In the genomic region with DNA sequence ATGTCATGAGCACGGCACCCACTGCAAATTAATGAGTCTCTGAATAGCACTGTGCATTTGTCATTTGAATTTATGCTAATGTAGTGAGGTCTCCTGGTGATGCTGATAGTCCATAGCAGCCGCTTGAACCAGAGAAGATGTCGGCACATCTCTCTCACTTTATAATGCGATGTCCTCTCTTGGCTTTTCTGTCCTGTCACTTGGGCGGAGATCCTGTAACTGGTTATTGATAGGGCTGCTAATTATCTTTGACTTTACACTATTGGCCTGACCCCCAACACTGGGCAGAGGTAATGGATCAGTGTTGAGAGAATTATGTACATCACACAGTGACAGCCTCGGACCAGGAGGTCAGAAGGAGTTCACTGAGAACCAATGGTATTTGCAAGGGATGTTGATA, we compare ENCODE assay signal across 8 mouse cellular contexts.
DNase-seq lines count a peak whose midpoint lies in the region; ATAC-seq and TF ChIP-seq lines count a peak whose summit lies in the region.

No protein-coding gene starts in this region.

- H3K36me3 ChIP-seq in kidney, postnatal 0 days (ENCODE audit: insufficient read depth, low read length), result no peaks in the 10 kb centered on the region
- H3K36me3 ChIP-seq in kidney, adult 2 months (ENCODE audit: control insufficient read depth, insufficient read depth, low read length), result no peaks in the 10 kb centered on the region
- H3K36me3 ChIP-seq in embryonic facial prominence, embryonic 13.5 days, result no peaks in the 10 kb centered on the region
- no peaks in the 10 kb centered on the region for H3K36me3 ChIP-seq in hindbrain, embryonic 16.5 days (ENCODE audit: control insufficient read depth, insufficient read depth, low read length)
- no peaks in the 10 kb centered on the region for H3K36me3 ChIP-seq in myocyte (ENCODE audit: control insufficient read depth, insufficient read depth)

- no peak for ATAC-seq in kidney, postnatal 0 days (replicated peaks; ENCODE audit: low FRiP score, low read depth)
- ATAC-seq in embryonic facial prominence, embryonic 13.5 days (ENCODE audit: insufficient number of reproducible peaks, insufficient read depth, low FRiP score, low TSS enrichment, low read depth), result 0 out of 2 replicates have a peak, but pooled peaks have one; percentile 52
- peak; percentile 91 for ATAC-seq in hindbrain, embryonic 16.5 days

- no peak for DNase-seq in kidney, postnatal 0 days (ENCODE audit: low spot score)
- no peak for DNase-seq in kidney, adult 2 months
- DNase-seq in adrenal gland, postnatal 4 days (ENCODE audit: low spot score in 2 of 2), result no peak
- DNase-seq in kidney, postnatal 10 days, result no peak
- DNase-seq in ovary, adult 18-20 months (ENCODE audit: low spot score), result no peak

- no peak for TF ChIP-seq POLR2A in kidney, adult 2 months (IDR thresholded peaks at IDR 0.05; ENCODE audit: low read depth, low read length)
- no peak for TF ChIP-seq POLR2A in myocyte (IDR thresholded peaks at IDR 0.05; ENCODE audit: insufficient read length, low read depth)

- no peaks in the 10 kb centered on the region for H3K4me1 ChIP-seq in kidney, postnatal 0 days (replicated peaks; ENCODE audit: insufficient read depth, low read length)
- H3K4me1 ChIP-seq in kidney, adult 2 months (ENCODE audit: control insufficient read depth, insufficient read depth, low read length), result no peaks in the 10 kb centered on the region
- H3K4me1 ChIP-seq in embryonic facial prominence, embryonic 13.5 days, result peaks cover 7% of the 10 kb centered on the region; the same call in 1 of the 2 replicates
- peaks cover 7% of the 10 kb centered on the region; the same call in 1 of the 2 replicates for H3K4me1 ChIP-seq in hindbrain, embryonic 16.5 days (ENCODE audit: control insufficient read depth, insufficient read depth, low read depth, low read length)

- no peak overlapping the region for H3K4me3 ChIP-seq in kidney, postnatal 0 days (replicated peaks; ENCODE audit: low read depth, low read length)
- H3K4me3 ChIP-seq in kidney, adult 2 months (ENCODE audit: insufficient read depth, low read depth, low read length), result no peak overlapping the region
- H3K4me3 ChIP-seq in embryonic facial prominence, embryonic 13.5 days, result no peak overlapping the region
- peak overlapping the region; percentile 40 for H3K4me3 ChIP-seq in hindbrain, embryonic 16.5 days (ENCODE audit: low read length)
- H3K4me3 ChIP-seq in myocyte, result no peak overlapping the region

- no peaks in the 10 kb centered on the region for H3K79me2 ChIP-seq in myocyte (ENCODE audit: control insufficient read depth, insufficient read depth)

- no peak for TF ChIP-seq CTCF in kidney, postnatal 0 days (IDR thresholded peaks at IDR 0.05; ENCODE audit: low read depth)
- TF ChIP-seq CTCF in kidney, adult 2 months (conservative IDR thresholded peaks at IDR 0.05; ENCODE audit: insufficient read depth, insufficient read length, low read depth, low read length), result no peak

- no peaks in the 10 kb centered on the region for H3K27me3 ChIP-seq in kidney, postnatal 0 days (ENCODE audit: insufficient read depth, low read length)
- H3K27me3 ChIP-seq in kidney, adult 2 months (replicated peaks; ENCODE audit: control insufficient read depth, insufficient read depth, low read length), result no peaks in the 10 kb centered on the region; the same call in 1 of the 2 replicates
- H3K27me3 ChIP-seq in embryonic facial prominence, embryonic 13.5 days, result no peaks in the 10 kb centered on the region
- H3K27me3 ChIP-seq in hindbrain, embryonic 16.5 days (replicated peaks; ENCODE audit: control insufficient read depth, insufficient read depth, low read length), result no peaks in the 10 kb centered on the region
- peaks cover 7% of the 10 kb centered on the region for H3K27me3 ChIP-seq in myocyte (ENCODE audit: control insufficient read depth, insufficient read depth, insufficient read length)

- no peak overlapping the region for H3ac ChIP-seq in myocyte (ENCODE audit: control insufficient read depth, insufficient read length)

- peak overlapping the region; percentile 39 for H3K4me2 ChIP-seq in kidney, postnatal 0 days (ENCODE audit: low read length)
- peak overlapping the region; percentile 44 for H3K4me2 ChIP-seq in embryonic facial prominence, embryonic 13.5 days
- H3K4me2 ChIP-seq in hindbrain, embryonic 16.5 days (ENCODE audit: low read length), result peak overlapping the region; percentile 69
- H3K4me2 ChIP-seq in myocyte (ENCODE audit: low read depth), result peak overlapping the region; percentile 57

- WGBS in kidney, postnatal 0 days, result 51% methylated on average over 6 of the region's 6 CpGs
- WGBS in kidney, adult 2 months, result 55% methylated on average over 6 of the region's 6 CpGs
- WGBS in embryonic facial prominence, embryonic 13.5 days, result 60% methylated on average over 6 of the region's 6 CpGs
- WGBS in hindbrain, embryonic 16.5 days, result 19% methylated on average over 6 of the region's 6 CpGs

- H3K27ac ChIP-seq in kidney, postnatal 0 days, result no peak overlapping the region
- H3K27ac ChIP-seq in kidney, adult 2 months (ENCODE audit: insufficient read depth, low read depth, low read length), result no peak overlapping the region
- no peak overlapping the region; the same call in 1 of the 2 replicates for H3K27ac ChIP-seq in embryonic facial prominence, embryonic 13.5 days
- peak overlapping the region; percentile 51; the same call in 1 of the 2 replicates for H3K27ac ChIP-seq in hindbrain, embryonic 16.5 days (ENCODE audit: low read depth, low read length)

- no peaks in the 10 kb centered on the region for H3K9me3 ChIP-seq in kidney, postnatal 0 days (replicated peaks; ENCODE audit: low read length)
- H3K9me3 ChIP-seq in embryonic facial prominence, embryonic 13.5 days, result no peaks in the 10 kb centered on the region
- H3K9me3 ChIP-seq in hindbrain, embryonic 16.5 days (ENCODE audit: control insufficient read depth, low read length), result no peaks in the 10 kb centered on the region

- H3K9ac ChIP-seq in kidney, postnatal 0 days (ENCODE audit: low read depth, low read length), result no peak overlapping the region
- no peak overlapping the region for H3K9ac ChIP-seq in embryonic facial prominence, embryonic 13.5 days
- H3K9ac ChIP-seq in hindbrain, embryonic 16.5 days (ENCODE audit: low read depth, low read length), result peak overlapping the region; percentile 44

TF ChIP-seq in myocyte, 11 proteins besides CTCF, POLR2A, EP300 and RAD21:
- no peak for TF ChIP-seq MYOG (IDR thresholded peaks at IDR 0.05; ENCODE audit: control insufficient read depth in 1 of 3, insufficient read depth in 1 of 3, insufficient read length in 2 of 3, low read depth in 2 of 3)
